Mouse (Mus musculus) testis, adult 2 months (tissue): ENCODE measurements at regions not wholly inside any gene's neighbourhood (a gene's known extent, or its start where the extent isn't known, plus 50 kb on each side); places are given as distances from the start of the nearest gene placed in this dataset.

Experiments
- CTCF ChIP-seq: fragments of 200-500 bp; IDR thresholded peaks from 2 replicates; pipeline ENCODE4 v1.5.1; 2012; ENCODE audit warnings: low read depth, mild to moderate bottlenecking, inconsistent platforms, low read length, moderate library complexity; ENCODE audit not compliant: control insufficient read depth, insufficient read depth, insufficient replicate concordance
- POLR2A ChIP-seq: fragments of 200-500 bp; IDR thresholded peaks from 2 replicates; pipeline ENCODE4 v1.6.1; 2012; ENCODE audit warnings: low read depth, mild to moderate bottlenecking, inconsistent platforms, low read length, moderate library complexity; ENCODE audit not compliant: control insufficient read depth

GRCm38 (mm10) chr6:140853508-140853907 is 124.4 kb downstream of the Gm11077 start:
- no peak for TF ChIP-seq CTCF
- no peak for TF ChIP-seq POLR2A
